Mouse (Mus musculus) embryonic fibroblast, embryonic 13.5 days (primary cell): ENCODE results near the gene Susd2. TPM values are rescaled to one million over a fixed set of nuclear protein-coding genes. Genes with fewer than 3 reads are reported as not detected.

Experiments used
- H3K27ac ChIP-seq: 2 replicates; pipeline ENCODE4 v1.5.1; 2012; ENCODE audit warnings: low read length, control low read depth, inconsistent platforms; ENCODE audit not compliant: insufficient read depth
- H3K4me1 ChIP-seq: 2 replicates; pipeline ENCODE4 v1.6.1; 2011; ENCODE audit warnings: low read length; ENCODE audit not compliant: control insufficient read depth, insufficient read depth
- H3K4me3 ChIP-seq: 2 replicates; pipeline ENCODE4 v1.5.1; 2011; ENCODE audit warnings: mild to moderate bottlenecking, control low read depth, low read length; ENCODE audit not compliant: insufficient read depth
- CTCF ChIP-seq: IDR thresholded peaks from 2 replicates; pipeline ENCODE4 v1.5.1; 2011; ENCODE audit warnings: mild to moderate bottlenecking, control low read depth, low read length, moderate library complexity, borderline replicate concordance; ENCODE audit not compliant: insufficient read depth
- POLR2A ChIP-seq: IDR thresholded peaks from 2 replicates; pipeline ENCODE4 v1.6.1; 2011; ENCODE audit warnings: low read depth, mild to moderate bottlenecking, control low read depth, low read length, moderate library complexity
- polyA plus RNA-seq: library from polyadenylated mRNA; stranded (reverse); fragments of >200 nt; gene quantifications from 2 replicates; pipeline ENCODE4 v1.2.4, GENCODE M21; 2011; ENCODE audit warnings: low read depth; ENCODE audit not compliant: missing spikeins, insufficient read length

Gene Susd2
- polyA plus RNA-seq, 1 experiment, result 1.1 TPM

DNA sequence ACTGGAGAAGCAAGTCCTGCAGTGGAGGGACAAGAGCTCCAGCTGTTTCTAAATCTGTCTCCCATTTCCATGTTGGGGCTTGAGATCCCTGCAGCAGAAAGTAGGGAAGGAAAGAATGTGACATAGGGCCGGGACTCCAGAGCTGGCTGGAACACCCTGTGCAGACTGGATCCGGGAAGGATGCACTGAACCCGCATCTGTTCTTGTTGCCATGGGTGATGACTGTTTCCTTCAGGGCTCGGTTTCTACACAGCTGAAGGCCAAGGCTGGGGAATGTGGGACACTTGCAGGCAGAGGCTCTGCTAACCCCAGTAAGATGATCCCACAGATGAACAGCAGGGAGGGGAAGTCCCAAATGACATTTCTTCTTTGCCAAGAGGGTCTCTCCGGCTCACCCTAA, 11.2 kb downstream of the Susd2 start:
- no peak for TF ChIP-seq CTCF
- TF ChIP-seq POLR2A, result no peak
- H3K27ac ChIP-seq, result no peak overlapping the region

DNA sequence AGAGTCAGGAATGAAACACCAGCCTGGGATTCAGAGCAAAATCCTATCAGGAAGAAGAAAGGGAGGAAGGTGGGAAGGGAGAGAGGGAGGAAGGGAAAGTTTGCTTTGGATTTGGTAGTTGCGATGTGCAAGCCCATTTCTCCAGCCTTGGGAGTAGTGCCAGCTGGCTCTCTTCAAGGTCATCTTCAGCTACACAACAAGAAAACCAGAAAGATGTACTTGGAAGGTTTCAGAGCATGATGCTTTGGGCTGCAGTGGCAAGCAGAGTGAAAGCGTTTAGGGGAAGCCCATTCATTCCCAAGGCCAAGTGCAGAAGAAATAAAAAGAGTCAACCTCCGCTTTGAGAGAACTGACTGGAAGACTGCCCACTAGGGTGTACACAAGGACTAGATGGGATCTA, 16.3 kb downstream of the Susd2 start:
- Histone ChIP-seq H3K4me3 (no peak overlapping the region), H3K4me1 (no peaks in the 10 kb centered on the region), H3K27ac (no peak overlapping the region)
- TF ChIP-seq POLR2A (no peak), CTCF (no peak)

More for the DNA sequence above, 11.2 kb downstream of the Susd2 start:
- Histone ChIP-seq H3K4me1 (no peaks in the 10 kb centered on the region), H3K4me3 (no peak overlapping the region)

DNA sequence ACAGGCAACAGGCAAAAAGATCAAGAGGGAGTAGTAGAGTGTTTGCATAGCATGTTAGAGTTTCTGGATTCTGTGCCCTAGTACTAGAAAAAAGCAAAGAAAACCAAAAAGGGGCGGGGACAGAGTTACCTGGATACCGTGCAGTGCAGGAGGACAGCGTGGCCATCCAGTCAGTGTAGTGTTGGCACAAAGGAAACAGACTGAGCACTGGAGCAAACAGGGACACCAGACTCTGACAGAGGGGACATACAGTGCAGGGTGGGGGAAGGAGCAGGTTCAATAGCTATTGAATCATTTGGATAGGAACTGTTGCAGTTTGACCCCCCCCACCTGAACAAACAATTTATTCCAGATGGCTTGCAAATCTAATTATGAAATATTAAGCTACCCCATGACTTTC, 16.8 kb downstream of the Susd2 start:
- H3K4me3 ChIP-seq, result no peak overlapping the region
- no peak overlapping the region for H3K27ac ChIP-seq
- H3K4me1 ChIP-seq, result no peaks in the 10 kb centered on the region
- no peak for TF ChIP-seq CTCF
- TF ChIP-seq POLR2A, result no peak

DNA sequence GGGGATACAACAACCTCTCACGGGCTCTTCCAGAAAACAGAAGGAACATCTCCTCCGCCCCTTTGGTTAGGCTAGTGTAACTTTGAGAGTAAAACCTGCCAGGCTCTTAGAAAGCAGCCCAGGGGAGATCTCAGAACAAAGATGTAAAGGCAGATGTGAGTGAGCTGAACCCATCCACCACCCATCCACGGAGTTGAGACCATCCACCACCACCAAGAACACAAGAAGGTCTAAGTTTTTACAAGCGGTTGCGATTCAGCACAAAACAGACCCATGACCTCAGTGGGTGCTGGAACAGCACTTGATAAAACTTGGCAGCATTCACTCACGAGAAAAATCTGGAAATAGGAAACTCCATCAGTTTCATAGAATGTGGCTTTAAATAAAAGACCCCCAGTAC, 17.9 kb downstream of the Susd2 start:
- Histone ChIP-seq H3K4me3 (no peak overlapping the region), H3K27ac (no peak overlapping the region), H3K4me1 (no peaks in the 10 kb centered on the region)
- TF ChIP-seq CTCF (no peak), POLR2A (no peak)

DNA sequence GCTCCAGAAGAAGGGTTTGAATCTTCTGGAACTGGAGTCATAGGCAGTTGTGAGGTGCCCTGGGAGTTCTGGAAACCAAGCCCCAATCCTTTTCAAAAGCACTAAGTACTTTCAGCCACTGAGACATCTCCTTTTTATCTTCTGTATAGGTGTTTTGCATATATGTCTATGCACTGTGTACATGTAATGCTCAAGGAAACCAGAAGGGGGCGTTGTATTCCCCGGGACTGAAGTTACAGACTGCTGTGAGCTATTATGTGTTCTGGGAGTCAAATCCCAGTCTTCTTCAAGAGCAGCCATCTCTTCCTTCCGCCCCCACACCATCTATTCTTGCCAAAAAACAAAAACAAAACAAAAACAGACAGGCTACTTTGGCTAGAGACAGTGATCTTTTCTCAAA, 23.0 kb downstream of the Susd2 start:
- TF ChIP-seq CTCF, result no peak
- TF ChIP-seq POLR2A, result no peak
- H3K27ac ChIP-seq, result no peak overlapping the region
- H3K4me1 ChIP-seq, result no peaks in the 10 kb centered on the region; the same call in 1 of the 2 replicates
- H3K4me3 ChIP-seq, result no peak overlapping the region

DNA sequence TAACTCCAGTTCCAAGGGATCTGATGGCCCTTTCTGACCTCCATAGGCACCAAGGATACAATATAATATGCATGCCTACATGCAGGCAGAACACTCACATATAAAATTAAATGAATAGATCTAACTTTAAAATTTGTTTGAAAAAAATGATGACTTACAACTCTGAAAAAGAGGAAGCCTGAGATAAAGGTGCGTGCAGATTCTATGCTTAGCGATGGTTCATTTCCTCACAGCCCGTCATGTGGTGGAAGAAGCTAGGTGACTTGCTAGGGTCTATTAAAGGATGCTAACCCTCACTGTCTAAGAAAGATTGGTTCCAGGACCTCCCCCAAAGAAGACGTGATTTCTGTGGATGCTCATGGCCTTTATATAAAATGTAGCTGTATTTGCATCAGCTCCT, 27.8 kb downstream of the Susd2 start:
- H3K27ac ChIP-seq, result no peak overlapping the region
- no peak for TF ChIP-seq POLR2A
- TF ChIP-seq CTCF, result no peak
- H3K4me3 ChIP-seq, result no peak overlapping the region
- no peaks in the 10 kb centered on the region; the same call in 1 of the 2 replicates for H3K4me1 ChIP-seq

DNA sequence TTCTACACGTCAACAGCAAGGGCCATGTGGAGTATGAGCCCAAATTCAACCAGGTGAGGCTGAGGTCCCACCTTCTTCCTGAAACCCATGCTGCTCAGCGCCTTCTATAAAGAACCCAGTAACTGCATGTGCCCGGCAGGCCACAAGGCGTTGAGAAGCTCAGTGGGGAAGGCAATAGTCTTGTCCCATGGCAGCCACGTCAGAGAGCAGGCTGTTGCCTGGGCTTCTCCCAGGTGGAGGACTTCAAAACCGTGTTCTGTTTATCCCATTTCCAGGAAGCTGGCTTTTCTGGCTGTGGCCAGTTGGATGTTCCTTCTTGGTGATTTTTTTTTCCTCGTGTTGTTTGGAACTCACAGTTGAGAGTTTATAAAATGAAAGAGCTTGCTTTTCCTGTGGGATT, 33.3 kb downstream of the Susd2 start:
- TF ChIP-seq POLR2A (no peak), CTCF (no peak)
- Histone ChIP-seq H3K4me1 (no peaks in the 10 kb centered on the region), H3K4me3 (no peak overlapping the region), H3K27ac (no peak overlapping the region)

DNA sequence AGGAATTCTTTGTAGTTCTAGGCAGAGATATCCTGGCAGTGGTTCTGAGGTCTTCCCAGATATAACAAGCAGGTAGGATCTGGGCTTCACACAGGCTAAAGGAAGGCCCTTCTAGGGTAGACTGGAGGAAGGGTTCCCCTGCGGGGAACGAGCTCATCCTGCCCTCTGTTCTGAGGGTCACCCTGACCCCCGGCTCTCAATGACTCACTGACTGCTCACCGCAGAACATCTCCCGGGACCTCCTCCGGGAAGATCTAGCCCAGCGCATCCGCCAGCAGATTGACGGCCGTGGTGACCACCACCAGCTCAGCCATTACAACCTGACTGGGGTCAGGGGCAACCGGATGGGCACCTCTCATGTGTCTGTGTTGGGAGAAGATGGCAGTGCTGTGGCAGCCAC, 34.8 kb downstream of the Susd2 start:
- H3K27ac ChIP-seq, result no peak overlapping the region
- TF ChIP-seq POLR2A (no peak), CTCF (no peak)

DNA sequence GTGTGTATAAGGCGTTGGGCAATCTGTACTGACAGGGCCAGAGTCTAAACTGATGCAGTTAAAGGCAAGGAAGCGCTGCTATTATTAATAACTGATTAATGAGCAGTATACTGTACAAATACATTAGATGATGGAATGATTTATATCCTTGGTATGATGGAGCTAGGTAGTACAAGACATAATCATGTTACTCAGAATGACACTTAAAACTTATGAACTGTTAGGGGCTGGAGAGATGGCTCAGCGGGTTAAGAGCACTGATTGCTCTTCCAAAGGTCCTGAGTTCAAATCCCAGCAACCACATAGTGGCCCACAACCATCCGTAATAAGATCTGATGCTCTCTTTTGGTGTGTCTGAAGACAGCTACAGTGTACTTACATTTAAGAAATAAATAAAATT, 36.6 kb downstream of the Susd2 start:
- Histone ChIP-seq H3K27ac (no peak overlapping the region), H3K4me1 (no peaks in the 10 kb centered on the region), H3K4me3 (no peak overlapping the region)
- TF ChIP-seq CTCF (no peak), POLR2A (no peak)

More for the DNA sequence above, 34.8 kb downstream of the Susd2 start:
- no peak overlapping the region for H3K4me3 ChIP-seq
- H3K4me1 ChIP-seq, result no peaks in the 10 kb centered on the region

DNA sequence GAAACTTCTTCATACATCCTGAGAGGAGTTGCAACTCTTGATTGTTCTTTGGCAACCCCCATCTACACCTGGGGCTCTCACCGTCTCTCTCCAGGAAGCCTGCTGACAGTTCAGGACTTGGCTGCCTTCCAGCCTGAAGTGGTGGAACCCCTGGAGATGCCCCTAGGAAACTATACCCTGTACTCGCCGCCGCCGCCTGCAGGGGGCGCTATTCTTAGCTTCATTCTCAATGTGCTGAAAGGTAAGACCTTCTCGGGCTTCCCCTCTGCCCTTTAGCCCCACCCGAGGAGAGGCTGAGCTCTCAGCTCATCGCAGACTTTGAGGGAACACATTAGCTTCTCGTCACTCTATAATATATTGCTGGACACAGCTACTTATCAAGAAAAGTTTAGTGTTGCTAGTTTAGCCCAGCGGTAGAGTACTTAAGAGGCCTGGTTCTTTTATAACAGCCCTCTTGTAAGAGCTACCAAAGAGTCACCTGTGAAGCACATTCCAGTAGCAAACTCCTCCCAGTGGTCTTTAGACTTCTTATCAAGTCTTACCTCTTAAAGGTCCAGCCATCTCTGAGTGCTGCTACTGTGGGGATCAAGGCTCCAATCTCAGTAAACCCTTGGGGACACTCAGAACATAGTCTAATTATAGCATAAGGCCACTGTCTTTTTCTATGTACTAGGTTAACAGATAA, 38.5 kb downstream of the Susd2 start:
- no peak overlapping the region for H3K4me3 ChIP-seq
- H3K4me1 ChIP-seq, result no peaks in the 10 kb centered on the region
- no peak for TF ChIP-seq POLR2A
- TF ChIP-seq CTCF, result no peak
- H3K27ac ChIP-seq, result no peak overlapping the region
